Mouse (Mus musculus) midbrain, embryonic 12.5 days (tissue): ENCODE measurements at regions not wholly inside any gene's neighbourhood (a gene's known extent, or its start where the extent isn't known, plus 50 kb on each side); places are given as distances from the start of the nearest gene placed in this dataset.

Experiments
- ATAC-seq: fragments of 200-750 bp; cut with Nextera tagmentation; 2 replicates; pipeline ENCODE4 v1.8.0; 2017; ENCODE audit warnings: low read depth, moderate TSS enrichment, moderate library complexity; ENCODE audit not compliant: low FRiP score
- H3K27ac ChIP-seq: fragments of 300-500 bp; sonication (generic); replicated peaks from 2 replicates; pipeline ENCODE4 v1.5.1; 2016; ENCODE audit warnings: mild to moderate bottlenecking
- H3K27me3 ChIP-seq: fragments of 300-500 bp; sonication (generic); 2 replicates; pipeline ENCODE4 v1.6.1; 2016; ENCODE audit warnings: mild to moderate bottlenecking
- H3K36me3 ChIP-seq: fragments of 300-500 bp; sonication (generic); 2 replicates; pipeline ENCODE4 v1.6.1; 2016
- H3K4me1 ChIP-seq: fragments of 300-500 bp; sonication (generic); 2 replicates; pipeline ENCODE4 v1.6.1; 2016
- H3K4me2 ChIP-seq: fragments of 300-500 bp; sonication (generic); replicated peaks from 2 replicates; pipeline ENCODE4 v1.6.1; 2016; ENCODE audit warnings: mild to moderate bottlenecking, moderate library complexity
- H3K4me3 ChIP-seq: fragments of 300-500 bp; sonication (generic); 2 replicates; pipeline ENCODE4 v1.5.1; 2016; ENCODE audit warnings: mild to moderate bottlenecking
- H3K9ac ChIP-seq: fragments of 300-500 bp; sonication (generic); replicated peaks from 2 replicates; pipeline ENCODE4 v1.6.1; 2016; ENCODE audit warnings: mild to moderate bottlenecking, moderate library complexity
- H3K9me3 ChIP-seq: fragments of 300-500 bp; sonication (generic); 2 replicates; pipeline ENCODE4 v1.6.1; 2016; ENCODE audit warnings: mild to moderate bottlenecking
- WGBS: fragments of 180-500 bp; shearing (Covaris S2); methylation state at CpG from one replicate; pipeline ENCODE4 v1.1.7; 2016; 5-methylcytosine and 5-hydroxymethylcytosine counted together

- H3K27me3 ChIP-seq, result no peaks in the 10 kb centered on the region
- no peak overlapping the region for H3K4me2 ChIP-seq
- H3K9ac ChIP-seq, result no peak overlapping the region
- 95% methylated on average over 4 of the region's 4 CpGs for whole genome bisulfite sequencing
- H3K36me3 ChIP-seq, result no peaks in the 10 kb centered on the region
- ATAC-seq, result no peak
- H3K4me3 ChIP-seq, result no peak overlapping the region
- H3K27ac ChIP-seq, result no peak overlapping the region
- H3K4me1 ChIP-seq, result no peaks in the 10 kb centered on the region
- H3K9me3 ChIP-seq, result no peaks in the 10 kb centered on the region
These were observed 84.5 kb upstream of the Klf14 start for GRCm38 (mm10) chr6:31043368-31043767.

GRCm38 (mm10) chr6:31043919-31044318 lies 85.0 kb upstream of the Klf14 start:
- Histone ChIP-seq H3K36me3 (no peaks in the 10 kb centered on the region), H3K4me2 (no peak overlapping the region), H3K27me3 (no peaks in the 10 kb centered on the region), H3K4me1 (no peaks in the 10 kb centered on the region), H3K4me3 (no peak overlapping the region), H3K9me3 (no peaks in the 10 kb centered on the region), H3K27ac (no peak overlapping the region), H3K9ac (no peak overlapping the region)
- ATAC-seq, result no peak
- 92% methylated on average over 3 of the region's 3 CpGs for WGBS

- no peaks in the 10 kb centered on the region for H3K4me1 ChIP-seq
- H3K27me3 ChIP-seq, result no peaks in the 10 kb centered on the region
- ATAC-seq, result no peak
- H3K9ac ChIP-seq, result no peak overlapping the region
- no peak overlapping the region for H3K27ac ChIP-seq
- no peaks in the 10 kb centered on the region for H3K9me3 ChIP-seq
- 62% methylated on average over 3 of the region's 3 CpGs for WGBS
- H3K36me3 ChIP-seq, result no peaks in the 10 kb centered on the region
- H3K4me2 ChIP-seq, result no peak overlapping the region
- H3K4me3 ChIP-seq, result no peak overlapping the region
These were observed 87.3 kb upstream of the Klf14 start for GRCm38 (mm10) chr6:31046197-31046596.

GRCm38 (mm10) chr6:31048920-31049576 lies 90.2 kb upstream of the Klf14 start:
- Histone ChIP-seq H3K27me3 (no peaks in the 10 kb centered on the region), H3K36me3 (no peaks in the 10 kb centered on the region), H3K27ac (no peak overlapping the region), H3K4me3 (no peak overlapping the region), H3K9ac (no peak overlapping the region), H3K9me3 (no peaks in the 10 kb centered on the region), H3K4me1 (peaks cover 3% of the 10 kb centered on the region; the same call in 1 of the 2 replicates), H3K4me2 (no peak overlapping the region)
- no peak for ATAC-seq
- 67% methylated on average over 11 of the region's 11 CpGs for WGBS

- H3K4me2 ChIP-seq, result no peak overlapping the region
- H3K9me3 ChIP-seq, result no peaks in the 10 kb centered on the region
- no peak overlapping the region for H3K4me3 ChIP-seq
- no peaks in the 10 kb centered on the region for H3K36me3 ChIP-seq
- H3K27me3 ChIP-seq, result no peaks in the 10 kb centered on the region
- no peak overlapping the region for H3K9ac ChIP-seq
- H3K4me1 ChIP-seq, result peaks cover 3% of the 10 kb centered on the region; the same call in 1 of the 2 replicates
- ATAC-seq, result no peak
- WGBS, result 68% methylated on average over 5 of the region's 5 CpGs
- no peak overlapping the region for H3K27ac ChIP-seq
These were observed 92.0 kb upstream of the Klf14 start for GRCm38 (mm10) chr6:31050831-31051230.

- Histone ChIP-seq H3K9me3 (no peaks in the 10 kb centered on the region), H3K27me3 (no peaks in the 10 kb centered on the region), H3K27ac (no peak overlapping the region), H3K4me1 (peaks cover 3% of the 10 kb centered on the region; the same call in 1 of the 2 replicates), H3K4me3 (no peak overlapping the region), H3K36me3 (no peaks in the 10 kb centered on the region), H3K4me2 (no peak overlapping the region), H3K9ac (no peak overlapping the region)
- ATAC-seq, result no peak
- 81% methylated on average over 6 of the region's 6 CpGs for WGBS
These were observed 92.9 kb upstream of the Klf14 start for GRCm38 (mm10) chr6:31051771-31052170.

GRCm38 (mm10) chr6:31053003-31053402 lies 94.1 kb upstream of the Klf14 start:
- H3K27ac ChIP-seq, result no peak overlapping the region
- no peak overlapping the region for H3K4me2 ChIP-seq
- H3K4me3 ChIP-seq, result no peak overlapping the region
- no peaks in the 10 kb centered on the region for H3K36me3 ChIP-seq
- no peaks in the 10 kb centered on the region for H3K27me3 ChIP-seq
- H3K9me3 ChIP-seq, result no peaks in the 10 kb centered on the region
- ATAC-seq, result no peak
- WGBS, result 14% methylated on average over 8 of the region's 8 CpGs
- H3K4me1 ChIP-seq, result peaks cover 6% of the 10 kb centered on the region
- H3K9ac ChIP-seq, result no peak overlapping the region

GRCm38 (mm10) chr6:31056786-31057566 lies 98.1 kb upstream of the Klf14 start:
- WGBS, result 72% methylated on average over 12 of the region's 12 CpGs
- Histone ChIP-seq H3K27ac (no peak overlapping the region), H3K4me1 (peaks cover 6% of the 10 kb centered on the region), H3K36me3 (no peaks in the 10 kb centered on the region), H3K4me3 (no peak overlapping the region), H3K27me3 (no peaks in the 10 kb centered on the region), H3K9me3 (no peaks in the 10 kb centered on the region), H3K4me2 (no peak overlapping the region), H3K9ac (no peak overlapping the region)
- no peak for ATAC-seq

- Histone ChIP-seq H3K36me3 (no peaks in the 10 kb centered on the region), H3K4me2 (no peak overlapping the region), H3K27me3 (no peaks in the 10 kb centered on the region), H3K4me3 (no peak overlapping the region), H3K9me3 (no peaks in the 10 kb centered on the region), H3K4me1 (peaks cover 3% of the 10 kb centered on the region; the same call in 1 of the 2 replicates), H3K9ac (no peak overlapping the region), H3K27ac (no peak overlapping the region)
- 86% methylated on average over 1 of the region's 1 CpGs for WGBS
- no peak for ATAC-seq
These were observed 99.4 kb upstream of the Klf14 start for GRCm38 (mm10) chr6:31058299-31058698.

- no peak for ATAC-seq
- Histone ChIP-seq H3K27me3 (no peaks in the 10 kb centered on the region), H3K36me3 (no peaks in the 10 kb centered on the region), H3K4me2 (no peak overlapping the region), H3K9ac (no peak overlapping the region), H3K4me1 (peaks cover 3% of the 10 kb centered on the region; the same call in 1 of the 2 replicates), H3K9me3 (no peaks in the 10 kb centered on the region), H3K27ac (no peak overlapping the region), H3K4me3 (no peak overlapping the region)
- 82% methylated on average over 3 of the region's 3 CpGs for WGBS
These were observed 100.1 kb upstream of the Klf14 start for GRCm38 (mm10) chr6:31058961-31059360.

- WGBS, result 93% methylated on average over 4 of the region's 4 CpGs
- H3K4me3 ChIP-seq, result no peak overlapping the region
- H3K4me1 ChIP-seq, result peaks cover 3% of the 10 kb centered on the region; the same call in 1 of the 2 replicates
- no peaks in the 10 kb centered on the region for H3K9me3 ChIP-seq
- H3K4me2 ChIP-seq, result no peak overlapping the region
- H3K36me3 ChIP-seq, result no peaks in the 10 kb centered on the region
- no peaks in the 10 kb centered on the region for H3K27me3 ChIP-seq
- ATAC-seq, result no peak
- H3K27ac ChIP-seq, result no peak overlapping the region
- H3K9ac ChIP-seq, result no peak overlapping the region
These were observed 102.9 kb upstream of the Klf14 start for GRCm38 (mm10) chr6:31061813-31062212.

GRCm38 (mm10) chr6:31065419-31065818 lies 106.5 kb upstream of the Klf14 start:
- no peaks in the 10 kb centered on the region for H3K36me3 ChIP-seq
- 85% methylated on average over 9 of the region's 9 CpGs for WGBS
- ATAC-seq, result no peak
- H3K9ac ChIP-seq, result no peak overlapping the region
- no peaks in the 10 kb centered on the region for H3K27me3 ChIP-seq
- H3K27ac ChIP-seq, result no peak overlapping the region
- H3K4me3 ChIP-seq, result no peak overlapping the region
- H3K9me3 ChIP-seq, result no peaks in the 10 kb centered on the region
- H3K4me1 ChIP-seq, result no peaks in the 10 kb centered on the region
- H3K4me2 ChIP-seq, result no peak overlapping the region
